Mouse (Mus musculus) liver, embryonic 15.5 days (tissue): ENCODE results near the gene Racgap1. TPM values are rescaled to one million over a fixed set of nuclear protein-coding genes. Genes with fewer than 3 reads are reported as not detected.

ENCODE experiments used
- ATAC-seq: fragments of 200-750 bp; cut with Nextera tagmentation; 2 replicates; pipeline ENCODE4 v1.8.0; 2017; ENCODE audit warnings: moderate number of reproducible peaks, mild to moderate bottlenecking, moderate library complexity; ENCODE audit not compliant: insufficient read depth
- H3K27ac ChIP-seq: fragments of 300-500 bp; sonication (generic); replicated peaks from 2 replicates; pipeline ENCODE4 v1.5.1; 2015; ENCODE audit warnings: mild to moderate bottlenecking, inconsistent platforms
- H3K27me3 ChIP-seq: fragments of 300-500 bp; sonication (generic); 2 replicates; pipeline ENCODE4 v1.6.1; 2015; ENCODE audit warnings: mild to moderate bottlenecking, inconsistent platforms
- H3K36me3 ChIP-seq: fragments of 300-500 bp; sonication (generic); replicated peaks from 2 replicates; pipeline ENCODE4 v1.6.1; 2015; ENCODE audit warnings: moderate library complexity, mild to moderate bottlenecking, inconsistent platforms
- H3K4me1 ChIP-seq: fragments of 300-500 bp; sonication (generic); replicated peaks from 2 replicates; pipeline ENCODE4 v1.6.1; 2015; ENCODE audit warnings: inconsistent platforms
- H3K4me2 ChIP-seq: fragments of 300-500 bp; sonication (generic); 2 replicates; pipeline ENCODE4 v1.6.1; 2015; ENCODE audit warnings: moderate library complexity, mild to moderate bottlenecking, inconsistent platforms
- H3K4me3 ChIP-seq: fragments of 300-500 bp; sonication (generic); replicated peaks from 2 replicates; pipeline ENCODE4 v1.5.1; 2015; ENCODE audit warnings: mild to moderate bottlenecking, inconsistent platforms
- H3K9ac ChIP-seq: fragments of 300-500 bp; sonication (generic); 2 replicates; pipeline ENCODE4 v1.6.1; 2015; ENCODE audit warnings: moderate library complexity, mild to moderate bottlenecking, inconsistent platforms
- H3K9me3 ChIP-seq: fragments of 300-500 bp; sonication (generic); replicated peaks from 2 replicates; pipeline ENCODE4 v1.6.1; 2016; ENCODE audit warnings: inconsistent platforms
- WGBS: fragments of 180-500 bp; shearing (Covaris S2); methylation state at CpG from one replicate; pipeline ENCODE4 v1.1.7; 2015; ENCODE audit warnings: mixed read lengths; ENCODE audit not compliant: insufficient replicate concordance; 5-methylcytosine and 5-hydroxymethylcytosine counted together
- polyA plus RNA-seq: library from polyadenylated mRNA; unstranded; fragments of >200 nt; fragmentation: Nextera tagmentation; extraction: Ambion mirVana; gene quantifications from 2 replicates; pipeline ENCODE4 v1.2.1, GENCODE M21; 2015

The Racgap1 gene
- polyA plus RNA-seq, 1 experiment from 2014 or later = 66.2 TPM

- ATAC-seq = no peak
These were observed 52.0 kb downstream of the Racgap1 start for GRCm38 (mm10) chr15:99599245-99600070.

GRCm38 (mm10) chr15:99597596-99597995 is 53.9 kb downstream of the Racgap1 start:
- 44% methylated on average over 8 of the region's 8 CpGs for WGBS
- Histone ChIP-seq H3K27ac (no peak overlapping the region), H3K4me2 (no peak overlapping the region), H3K4me3 (no peak overlapping the region), H3K9ac (no peak overlapping the region), H3K4me1 (0 out of 2 replicates have a peak, but pooled peaks cover 2% of the 10 kb centered on the region), H3K9me3 (no peaks in the 10 kb centered on the region), H3K36me3 (no peaks in the 10 kb centered on the region), H3K27me3 (peaks cover 90% of the 10 kb centered on the region)
- no peak for ATAC-seq

More at GRCm38 (mm10) chr15:99599245-99600070, 52.0 kb downstream of the Racgap1 start:
- H3K36me3 ChIP-seq = no peaks in the 10 kb centered on the region
- H3K27me3 ChIP-seq = peaks cover 89% of the 10 kb centered on the region
- WGBS = 51% methylated on average over 17 of the region's 17 CpGs
- no peaks in the 10 kb centered on the region for H3K9me3 ChIP-seq
- no peak overlapping the region for H3K27ac ChIP-seq
- H3K4me3 ChIP-seq = no peak overlapping the region
- no peak overlapping the region for H3K4me2 ChIP-seq
- H3K4me1 ChIP-seq = 0 out of 2 replicates have a peak, but pooled peaks cover 2% of the 10 kb centered on the region
- H3K9ac ChIP-seq = no peak overlapping the region

GRCm38 (mm10) chr15:99596841-99597240 is 54.6 kb downstream of the Racgap1 start:
- ATAC-seq = no peak
- 45% methylated on average over 7 of the region's 7 CpGs for WGBS
- no peak overlapping the region for H3K27ac ChIP-seq
- 0 out of 2 replicates have a peak, but pooled peaks cover 2% of the 10 kb centered on the region for H3K4me1 ChIP-seq
- no peak overlapping the region for H3K9ac ChIP-seq
- H3K4me2 ChIP-seq = no peak overlapping the region
- peaks cover 91% of the 10 kb centered on the region for H3K27me3 ChIP-seq
- no peaks in the 10 kb centered on the region for H3K36me3 ChIP-seq
- no peak overlapping the region for H3K4me3 ChIP-seq
- no peaks in the 10 kb centered on the region for H3K9me3 ChIP-seq

- H3K4me1 ChIP-seq = 0 out of 2 replicates have a peak, but pooled peaks cover 2% of the 10 kb centered on the region
- H3K36me3 ChIP-seq = no peaks in the 10 kb centered on the region
- H3K27ac ChIP-seq = no peak overlapping the region
- H3K9me3 ChIP-seq = no peaks in the 10 kb centered on the region
- H3K9ac ChIP-seq = no peak overlapping the region
- peak; percentile 64 for ATAC-seq
- no peak overlapping the region for H3K4me2 ChIP-seq
- H3K27me3 ChIP-seq = peaks cover 94% of the 10 kb centered on the region
- H3K4me3 ChIP-seq = no peak overlapping the region
- WGBS = under 1% methylated on average over 7 of the region's 7 CpGs
These were observed 55.3 kb downstream of the Racgap1 start for GRCm38 (mm10) chr15:99596056-99596687.

- Histone ChIP-seq H3K4me1 (0 out of 2 replicates have a peak, but pooled peaks cover 10% of the 10 kb centered on the region), H3K27ac (no peak overlapping the region), H3K36me3 (no peaks in the 10 kb centered on the region), H3K9ac (no peak overlapping the region), H3K9me3 (no peaks in the 10 kb centered on the region), H3K4me3 (no peak overlapping the region), H3K4me2 (no peak overlapping the region), H3K27me3 (peaks cover 94% of the 10 kb centered on the region)
- ATAC-seq = no peak
- 60% methylated on average over 10 of the region's 10 CpGs for WGBS
These were observed 56.5 kb downstream of the Racgap1 start for GRCm38 (mm10) chr15:99594951-99595350.

- H3K4me2 ChIP-seq = no peak overlapping the region
- no peaks in the 10 kb centered on the region for H3K9me3 ChIP-seq
- H3K36me3 ChIP-seq = no peaks in the 10 kb centered on the region
- ATAC-seq = no peak
- WGBS = 61% methylated on average over 5 of the region's 5 CpGs
- H3K4me3 ChIP-seq = no peak overlapping the region
- peaks cover 94% of the 10 kb centered on the region for H3K27me3 ChIP-seq
- no peak overlapping the region for H3K9ac ChIP-seq
- no peak overlapping the region for H3K27ac ChIP-seq
- H3K4me1 ChIP-seq = 0 out of 2 replicates have a peak, but pooled peaks cover 10% of the 10 kb centered on the region
These were observed 58.6 kb downstream of the Racgap1 start for GRCm38 (mm10) chr15:99592877-99593276.

DNA sequence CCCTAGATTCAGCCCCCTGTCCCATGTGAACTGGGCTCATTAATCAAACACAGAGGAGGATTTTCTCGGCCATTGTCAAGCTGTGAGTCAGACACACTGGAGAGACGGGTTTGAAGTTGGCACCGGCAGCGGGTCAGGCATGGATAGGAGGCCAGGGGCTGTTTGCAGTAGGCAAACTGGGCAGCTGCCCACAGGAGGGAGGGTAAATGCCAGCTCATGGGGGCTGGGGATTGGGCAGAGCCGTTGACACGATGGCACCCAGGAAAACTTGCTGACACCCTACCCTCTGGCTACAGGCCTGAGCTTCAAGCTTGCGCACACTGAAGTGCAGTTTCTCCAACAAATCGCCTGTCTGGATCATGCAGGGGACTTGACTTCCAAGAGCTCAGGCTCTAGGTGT is 59.3 kb downstream of the Racgap1 start:
- Histone ChIP-seq H3K27ac (no peak overlapping the region), H3K36me3 (no peaks in the 10 kb centered on the region), H3K4me1 (0 out of 2 replicates have a peak, but pooled peaks cover 10% of the 10 kb centered on the region), H3K4me3 (no peak overlapping the region), H3K9me3 (no peaks in the 10 kb centered on the region), H3K4me2 (no peak overlapping the region), H3K9ac (no peak overlapping the region), H3K27me3 (peaks cover 94% of the 10 kb centered on the region)
- ATAC-seq = no peak
- 64% methylated on average over 8 of the region's 8 CpGs for WGBS

GRCm38 (mm10) chr15:99590429-99591084 is 60.9 kb downstream of the Racgap1 start, which contains the start of gene Aqp5:
Gene Aqp5, plus strand, starts transcription at chr15:99590782.
- H3K27ac ChIP-seq = no peak within 1 kb of the TSS
- 3% methylated on average over 83 of the region's 83 CpGs for WGBS
- peaks cover 100% of the 10 kb centered on the region for H3K27me3 ChIP-seq
- no peaks in the 10 kb centered on the region for H3K36me3 ChIP-seq
- H3K9me3 ChIP-seq = no peaks in the 10 kb centered on the region
- H3K4me3 ChIP-seq = peak within 1 kb of the TSS; percentile 14; the same call in 1 of the 2 replicates
- H3K4me2 ChIP-seq = peak within 1 kb of the TSS; percentile 49
- no peak within 1 kb of the TSS for H3K9ac ChIP-seq
- no peak for ATAC-seq
- H3K4me1 ChIP-seq = 0 out of 2 replicates have a peak, but pooled peaks cover 8% of the 10 kb centered on the region

DNA sequence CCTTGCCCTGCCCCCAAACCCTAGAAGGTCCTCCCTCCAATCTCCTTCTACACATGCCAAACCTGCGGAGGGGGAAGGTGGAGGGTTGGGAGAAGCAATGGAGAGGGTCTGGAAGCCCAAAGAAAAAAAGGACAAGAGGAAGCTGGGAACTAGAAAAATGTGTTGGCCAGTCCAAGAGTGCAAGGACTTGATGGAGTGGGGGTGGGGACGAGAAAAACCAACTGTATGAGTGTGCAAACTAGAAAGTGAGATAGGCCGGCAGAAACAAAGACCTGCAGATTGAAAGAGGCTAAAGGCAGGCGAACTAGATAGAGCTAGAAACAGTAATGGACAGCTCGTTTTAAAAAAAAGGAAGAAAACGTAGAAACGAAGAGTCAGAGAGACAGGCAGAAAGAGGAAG is 61.8 kb downstream of the Racgap1 start:
- H3K27ac ChIP-seq = no peak overlapping the region
- WGBS = 10% methylated on average over 7 of the region's 7 CpGs
- ATAC-seq = no peak
- H3K36me3 ChIP-seq = no peaks in the 10 kb centered on the region
- H3K4me3 ChIP-seq = no peak overlapping the region
- no peak overlapping the region for H3K4me2 ChIP-seq
- H3K9me3 ChIP-seq = no peaks in the 10 kb centered on the region
- H3K4me1 ChIP-seq = 0 out of 2 replicates have a peak, but pooled peaks cover 11% of the 10 kb centered on the region
- no peak overlapping the region for H3K9ac ChIP-seq
- peaks cover 100% of the 10 kb centered on the region for H3K27me3 ChIP-seq

DNA sequence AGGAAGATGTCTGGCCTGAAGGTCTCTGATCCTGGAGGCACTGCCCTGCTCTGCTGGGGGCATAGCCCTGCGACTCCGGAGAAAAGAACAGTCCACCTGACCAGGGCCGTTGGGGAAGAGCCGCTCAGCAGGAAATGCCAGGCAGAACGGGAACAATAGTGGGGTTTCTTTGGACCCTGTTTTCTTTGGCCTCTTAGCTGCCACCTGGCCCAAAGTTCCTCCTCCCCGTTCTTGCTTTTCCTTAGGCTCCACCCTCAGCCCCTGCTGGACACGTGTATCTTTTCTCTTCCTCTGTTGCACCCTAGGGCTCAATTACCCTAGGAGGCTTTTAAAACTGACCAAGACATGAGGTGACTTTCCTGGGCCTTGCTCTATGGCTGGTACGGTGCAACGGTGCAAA is 62.2 kb downstream of the Racgap1 start:
- no peak overlapping the region for H3K27ac ChIP-seq
- peaks cover 100% of the 10 kb centered on the region for H3K27me3 ChIP-seq
- H3K9me3 ChIP-seq = no peaks in the 10 kb centered on the region
- WGBS = 4% methylated on average over 9 of the region's 9 CpGs
- no peak overlapping the region for H3K4me2 ChIP-seq
- ATAC-seq = no peak
- H3K4me1 ChIP-seq = peaks cover 16% of the 10 kb centered on the region; the same call in 1 of the 2 replicates
- H3K9ac ChIP-seq = no peak overlapping the region
- no peak overlapping the region for H3K4me3 ChIP-seq
- no peaks in the 10 kb centered on the region for H3K36me3 ChIP-seq

DNA sequence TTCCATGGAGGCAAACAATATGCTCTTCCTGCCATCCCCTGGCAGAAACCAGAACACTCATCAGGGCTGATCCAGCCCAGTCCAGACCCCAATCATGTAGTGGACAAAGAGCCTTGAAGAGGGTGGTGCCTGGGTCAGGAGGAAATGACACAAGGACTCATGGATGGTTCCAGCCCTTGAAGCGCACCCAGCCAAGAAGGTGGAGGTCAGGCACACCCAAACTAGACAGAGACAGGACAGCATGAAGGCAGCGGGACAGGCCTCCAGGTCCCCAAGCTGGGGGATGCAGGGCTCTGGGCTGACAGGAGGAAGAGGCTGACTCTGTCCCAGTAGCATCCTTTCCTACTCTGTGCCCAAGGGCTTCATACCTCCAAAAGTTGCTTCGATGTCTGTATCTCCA is 64.9 kb downstream of the Racgap1 start:
- H3K4me2 ChIP-seq = no peak overlapping the region
- no peak for ATAC-seq
- H3K36me3 ChIP-seq = no peaks in the 10 kb centered on the region
- no peak overlapping the region for H3K4me3 ChIP-seq
- 68% methylated on average over 3 of the region's 3 CpGs for WGBS
- peaks cover 100% of the 10 kb centered on the region for H3K27me3 ChIP-seq
- H3K27ac ChIP-seq = no peak overlapping the region
- H3K9ac ChIP-seq = no peak overlapping the region
- peaks cover 24% of the 10 kb centered on the region; the same call in 1 of the 2 replicates for H3K4me1 ChIP-seq
- H3K9me3 ChIP-seq = no peaks in the 10 kb centered on the region
